Mouse (Mus musculus): ENCODE data around the gene Rap1gap2. TPM values are rescaled to one million over a fixed set of nuclear protein-coding genes. Genes with fewer than 3 reads are reported as not detected.

Rap1gap2 gene
- polyA plus RNA-seq, 1 experiment from 2014 or later: 2.1 TPM

DNA sequence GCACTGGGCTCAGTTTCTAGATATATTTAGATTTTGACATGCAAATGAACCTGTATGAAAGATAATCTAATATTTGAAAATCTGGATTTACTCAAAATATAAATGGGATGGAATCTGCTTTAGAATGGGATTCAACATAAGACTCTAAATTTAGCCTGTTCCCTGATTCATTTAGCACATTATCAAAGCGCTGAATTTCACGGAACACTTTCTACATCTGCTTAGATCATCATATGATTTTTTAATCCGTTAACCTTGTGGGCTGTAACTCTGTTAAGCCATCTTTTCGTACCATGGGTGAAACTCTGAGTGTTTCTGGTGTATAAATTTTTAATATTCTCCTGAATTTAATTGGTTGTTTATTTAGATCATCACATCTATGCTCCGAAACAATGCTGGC is 184.4 kb downstream of the Rap1gap2 start:
- WGBS: 80% methylated on average over 5 of the region's 5 CpGs
- H3K27me3 ChIP-seq (replicated peaks; ENCODE audit: control insufficient read depth, insufficient read depth, low read length): no peaks in the 10 kb centered on the region

GRCm38 (mm10) chr11:74422019-74422418 is 188.7 kb downstream of the Rap1gap2 start:
- WGBS: 84% methylated on average over 6 of the region's 6 CpGs
- no peaks in the 10 kb centered on the region for H3K36me3 ChIP-seq (ENCODE audit: control insufficient read depth, insufficient read depth, low read length)
- DNase-seq (ENCODE audit: low spot score): no peak

More for the DNA sequence above, 184.4 kb downstream of the Rap1gap2 start:
- H3K9me3 ChIP-seq (ENCODE audit: control insufficient read depth, low read length): no peaks in the 10 kb centered on the region
- DNase-seq (ENCODE audit: low spot score) (no peak), ATAC-seq (replicated peaks; ENCODE audit: low FRiP score) (no peak)
- H3K4me2 ChIP-seq: no peak overlapping the region
- no peaks in the 10 kb centered on the region for H3K36me3 ChIP-seq (ENCODE audit: control insufficient read depth, insufficient read depth, low read length)
- no peak overlapping the region for H3K9ac ChIP-seq (ENCODE audit: low read depth, low read length)
- H3K4me3 ChIP-seq (ENCODE audit: low read depth, low read length): no peak overlapping the region
- no peak overlapping the region for H3K27ac ChIP-seq (ENCODE audit: low read depth, low read length)
- H3K4me1 ChIP-seq (replicated peaks; ENCODE audit: control insufficient read depth, insufficient read depth, low read length): no peaks in the 10 kb centered on the region

GRCm38 (mm10) chr11:74421151-74421550 is 189.6 kb downstream of the Rap1gap2 start:
- WGBS: 74% methylated on average over 4 of the region's 4 CpGs
- H3K9ac ChIP-seq (ENCODE audit: low read depth, low read length): no peak overlapping the region
- H3K4me1 ChIP-seq (replicated peaks; ENCODE audit: control insufficient read depth, insufficient read depth, low read length): no peaks in the 10 kb centered on the region
- no peak overlapping the region for H3K27ac ChIP-seq (ENCODE audit: low read depth, low read length)
- H3K36me3 ChIP-seq (ENCODE audit: control insufficient read depth, insufficient read depth, low read length): no peaks in the 10 kb centered on the region
- DNase-seq (ENCODE audit: low spot score): no peak
- H3K27me3 ChIP-seq (replicated peaks; ENCODE audit: control insufficient read depth, insufficient read depth, low read length): no peaks in the 10 kb centered on the region
- no peak overlapping the region for H3K4me2 ChIP-seq
- no peak for ATAC-seq (replicated peaks; ENCODE audit: low FRiP score)
- no peak overlapping the region for H3K4me3 ChIP-seq (ENCODE audit: low read depth, low read length)
- H3K9me3 ChIP-seq (ENCODE audit: control insufficient read depth, low read length): no peaks in the 10 kb centered on the region

More at GRCm38 (mm10) chr11:74422019-74422418, 188.7 kb downstream of the Rap1gap2 start:
- no peak for ATAC-seq (replicated peaks; ENCODE audit: low FRiP score)
- no peak overlapping the region for H3K27ac ChIP-seq (ENCODE audit: low read depth, low read length)
- no peak overlapping the region for H3K4me3 ChIP-seq (ENCODE audit: low read depth, low read length)
- H3K4me1 ChIP-seq (replicated peaks; ENCODE audit: control insufficient read depth, insufficient read depth, low read length): no peaks in the 10 kb centered on the region
- no peaks in the 10 kb centered on the region for H3K9me3 ChIP-seq (ENCODE audit: control insufficient read depth, low read length)
- H3K27me3 ChIP-seq (replicated peaks; ENCODE audit: control insufficient read depth, insufficient read depth, low read length): no peaks in the 10 kb centered on the region
- H3K4me2 ChIP-seq: no peak overlapping the region
- no peak overlapping the region for H3K9ac ChIP-seq (ENCODE audit: low read depth, low read length)

DNA sequence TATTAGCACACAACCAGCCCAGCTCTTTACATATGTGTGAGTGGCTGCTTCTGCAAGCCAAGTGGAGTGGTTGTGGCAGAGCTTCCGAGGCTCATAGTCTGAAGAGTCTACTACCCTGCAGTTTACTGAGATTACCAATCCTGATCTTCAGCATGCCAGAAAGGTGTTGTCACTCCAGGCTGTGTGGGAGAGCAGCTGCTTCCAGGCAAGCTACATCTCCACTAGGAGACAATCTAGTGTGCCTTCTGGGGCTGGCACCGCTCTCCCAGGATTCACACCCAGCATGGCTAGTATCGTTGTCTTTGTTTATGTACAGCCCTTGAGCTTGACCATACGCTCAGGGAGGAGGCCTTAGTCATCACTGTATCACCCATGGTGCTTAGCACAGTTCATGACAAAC is 191.1 kb downstream of the Rap1gap2 start:
- Histone ChIP-seq H3K27me3 (replicated peaks; ENCODE audit: control insufficient read depth, insufficient read depth, low read length) (no peaks in the 10 kb centered on the region), H3K9ac (ENCODE audit: low read depth, low read length) (no peak overlapping the region), H3K9me3 (ENCODE audit: control insufficient read depth, low read length) (no peaks in the 10 kb centered on the region), H3K4me2 (no peak overlapping the region), H3K27ac (ENCODE audit: low read depth, low read length) (no peak overlapping the region), H3K4me1 (replicated peaks; ENCODE audit: control insufficient read depth, insufficient read depth, low read length) (no peaks in the 10 kb centered on the region), H3K4me3 (ENCODE audit: low read depth, low read length) (no peak overlapping the region), H3K36me3 (ENCODE audit: control insufficient read depth, insufficient read depth, low read length) (no peaks in the 10 kb centered on the region)
- DNase-seq (ENCODE audit: low spot score): no peak
- ATAC-seq (replicated peaks; ENCODE audit: low FRiP score): no peak
- 83% methylated on average over 4 of the region's 4 CpGs for WGBS

GRCm38 (mm10) chr11:74415736-74416135 is 195.0 kb downstream of the Rap1gap2 start:
- no peaks in the 10 kb centered on the region for H3K4me1 ChIP-seq (replicated peaks; ENCODE audit: control insufficient read depth, insufficient read depth, low read length)
- H3K9ac ChIP-seq (ENCODE audit: low read depth, low read length): no peak overlapping the region
- no peaks in the 10 kb centered on the region for H3K27me3 ChIP-seq (replicated peaks; ENCODE audit: control insufficient read depth, insufficient read depth, low read length)
- H3K4me2 ChIP-seq: no peak overlapping the region
- 87% methylated on average over 12 of the region's 12 CpGs for WGBS
- no peaks in the 10 kb centered on the region for H3K36me3 ChIP-seq (ENCODE audit: control insufficient read depth, insufficient read depth, low read length)
- no peak overlapping the region for H3K27ac ChIP-seq (ENCODE audit: low read depth, low read length)
- DNase-seq (ENCODE audit: low spot score): no peak
- no peaks in the 10 kb centered on the region for H3K9me3 ChIP-seq (ENCODE audit: control insufficient read depth, low read length)
- H3K4me3 ChIP-seq (ENCODE audit: low read depth, low read length): no peak overlapping the region
- ATAC-seq (replicated peaks; ENCODE audit: low FRiP score): no peak

GRCm38 (mm10) chr11:74414112-74414511 is 196.6 kb downstream of the Rap1gap2 start:
- no peaks in the 10 kb centered on the region for H3K36me3 ChIP-seq (ENCODE audit: control insufficient read depth, insufficient read depth, low read length)
- ATAC-seq (replicated peaks; ENCODE audit: low FRiP score): no peak
- no peak overlapping the region for H3K27ac ChIP-seq (ENCODE audit: low read depth, low read length)
- no peaks in the 10 kb centered on the region for H3K27me3 ChIP-seq (replicated peaks; ENCODE audit: control insufficient read depth, insufficient read depth, low read length)
- H3K4me1 ChIP-seq (replicated peaks; ENCODE audit: control insufficient read depth, insufficient read depth, low read length): no peaks in the 10 kb centered on the region; the same call in 1 of the 2 replicates
- no peak overlapping the region for H3K4me3 ChIP-seq (ENCODE audit: low read depth, low read length)
- H3K4me2 ChIP-seq: no peak overlapping the region
- DNase-seq (ENCODE audit: low spot score): no peak
- H3K9me3 ChIP-seq (ENCODE audit: control insufficient read depth, low read length): no peaks in the 10 kb centered on the region
- H3K9ac ChIP-seq (ENCODE audit: low read depth, low read length): no peak overlapping the region
- 46% methylated on average over 9 of the region's 9 CpGs for WGBS

DNA sequence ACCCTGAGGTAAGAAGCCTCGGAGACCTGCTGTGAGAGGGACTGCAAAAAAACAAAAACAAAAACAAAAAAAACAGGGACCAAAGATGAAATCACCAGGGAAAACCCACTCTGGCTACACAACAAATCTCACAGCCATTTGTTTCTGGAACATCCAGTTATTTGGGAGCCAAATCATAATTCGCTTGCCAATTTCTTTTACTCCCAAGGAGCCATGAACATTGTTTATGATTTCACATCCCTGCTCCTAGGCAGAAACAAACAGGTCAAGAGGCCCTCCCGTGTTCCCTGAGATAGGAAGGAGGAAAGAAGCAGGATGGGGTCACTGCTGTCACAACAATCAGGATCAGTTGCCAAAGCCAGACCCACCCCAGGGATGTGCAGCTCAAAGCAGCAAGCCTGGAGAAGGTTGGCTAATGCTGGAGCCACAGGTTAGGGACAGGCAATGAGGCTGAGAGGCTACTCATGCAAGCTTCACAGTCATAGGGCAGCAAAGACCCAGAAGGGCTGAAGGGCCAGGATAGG is 197.2 kb downstream of the Rap1gap2 start:
- no peak overlapping the region for H3K4me3 ChIP-seq (ENCODE audit: low read depth, low read length)
- H3K4me2 ChIP-seq: no peak overlapping the region
- no peak overlapping the region for H3K27ac ChIP-seq (ENCODE audit: low read depth, low read length)
- H3K27me3 ChIP-seq (replicated peaks; ENCODE audit: control insufficient read depth, insufficient read depth, low read length): no peaks in the 10 kb centered on the region
- ATAC-seq (replicated peaks; ENCODE audit: low FRiP score): no peak
- 69% methylated on average over 3 of the region's 3 CpGs for WGBS
- H3K9me3 ChIP-seq (ENCODE audit: control insufficient read depth, low read length): no peaks in the 10 kb centered on the region
- H3K4me1 ChIP-seq (replicated peaks; ENCODE audit: control insufficient read depth, insufficient read depth, low read length): no peaks in the 10 kb centered on the region; the same call in 1 of the 2 replicates
- DNase-seq (ENCODE audit: low spot score): no peak
- no peak overlapping the region for H3K9ac ChIP-seq (ENCODE audit: low read depth, low read length)
- H3K36me3 ChIP-seq (ENCODE audit: control insufficient read depth, insufficient read depth, low read length): no peaks in the 10 kb centered on the region

GRCm38 (mm10) chr11:74412462-74412861 is 198.3 kb downstream of the Rap1gap2 start:
- ATAC-seq (replicated peaks; ENCODE audit: low FRiP score) (no peak), DNase-seq (ENCODE audit: low spot score) (no peak)
- no peaks in the 10 kb centered on the region for H3K36me3 ChIP-seq (ENCODE audit: control insufficient read depth, insufficient read depth, low read length)
- H3K27me3 ChIP-seq (replicated peaks; ENCODE audit: control insufficient read depth, insufficient read depth, low read length): no peaks in the 10 kb centered on the region
- 77% methylated on average over 3 of the region's 3 CpGs for WGBS
- H3K4me3 ChIP-seq (ENCODE audit: low read depth, low read length): no peak overlapping the region
- no peaks in the 10 kb centered on the region for H3K9me3 ChIP-seq (ENCODE audit: control insufficient read depth, low read length)
- H3K4me1 ChIP-seq (replicated peaks; ENCODE audit: control insufficient read depth, insufficient read depth, low read length): no peaks in the 10 kb centered on the region; the same call in 1 of the 2 replicates
- no peak overlapping the region for H3K4me2 ChIP-seq
- no peak overlapping the region for H3K27ac ChIP-seq (ENCODE audit: low read depth, low read length)
- no peak overlapping the region for H3K9ac ChIP-seq (ENCODE audit: low read depth, low read length)

DNA sequence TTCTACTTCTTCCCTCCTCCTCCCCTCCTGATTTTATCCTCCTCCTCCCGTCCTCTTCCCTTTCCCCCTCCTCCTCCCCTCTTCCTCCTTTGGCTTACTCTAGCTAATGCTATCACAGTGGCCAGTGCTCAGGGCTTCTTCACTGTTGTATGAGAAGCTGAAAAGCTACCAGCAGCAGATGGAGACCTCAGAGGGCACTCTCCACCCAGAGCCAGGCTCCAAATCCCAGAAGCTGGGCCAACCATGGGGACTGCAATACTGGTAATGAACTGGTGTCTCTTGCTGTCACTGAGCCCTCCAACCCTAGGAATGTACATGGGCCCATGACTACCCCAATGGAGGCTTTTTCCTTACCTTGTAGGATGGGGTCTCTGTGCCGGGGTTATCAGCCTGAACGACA is 198.8 kb downstream of the Rap1gap2 start:
- Histone ChIP-seq H3K4me2 (no peak overlapping the region), H3K4me1 (replicated peaks; ENCODE audit: control insufficient read depth, insufficient read depth, low read length) (no peaks in the 10 kb centered on the region; the same call in 1 of the 2 replicates), H3K9me3 (ENCODE audit: control insufficient read depth, low read length) (no peaks in the 10 kb centered on the region), H3K27ac (ENCODE audit: low read depth, low read length) (no peak overlapping the region), H3K27me3 (replicated peaks; ENCODE audit: control insufficient read depth, insufficient read depth, low read length) (no peaks in the 10 kb centered on the region), H3K9ac (ENCODE audit: low read depth, low read length) (no peak overlapping the region), H3K4me3 (ENCODE audit: low read depth, low read length) (no peak overlapping the region), H3K36me3 (ENCODE audit: control insufficient read depth, insufficient read depth, low read length) (no peaks in the 10 kb centered on the region)
- DNase-seq (ENCODE audit: low spot score) (no peak), ATAC-seq (replicated peaks; ENCODE audit: low FRiP score) (no peak)
- 54% methylated on average over 3 of the region's 3 CpGs for WGBS

Measured in liver, embryonic 11.5 days (tissue).